Mouse (Mus musculus): ENCODE measurements around the gene Gm20826. TPM values are rescaled to one million over a fixed set of nuclear protein-coding genes. Genes with fewer than 3 reads are reported as not detected.
"Not testable (repeated sequence)": the region's sequence is repeated elsewhere in the genome, so short reads cannot be mapped to it uniquely, and the experiment has no call there.

The Gm20826 gene
- polyA plus RNA-seq (2012; rRNA removed), result not detected in 2 replicates

DNA sequence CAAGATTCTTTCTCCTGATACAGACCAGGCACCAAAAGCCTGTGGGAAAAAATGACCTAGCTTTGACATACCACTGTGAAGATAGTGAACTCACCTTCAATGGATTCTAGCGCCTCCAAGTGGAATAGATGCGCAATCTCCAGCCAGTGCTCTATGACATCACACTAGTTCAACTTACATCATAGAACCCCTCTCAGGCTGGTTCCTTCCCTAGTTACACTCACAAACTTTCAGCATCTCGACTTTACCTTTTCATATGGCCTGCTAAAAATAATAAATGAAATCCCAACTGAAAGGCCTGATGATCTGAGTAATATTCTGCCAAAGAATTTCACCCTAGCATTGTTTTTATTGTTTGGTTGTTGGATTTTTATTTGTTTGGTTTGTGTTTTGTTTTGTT lies at the start of gene Gm20826:
Gene Gm20826, minus strand, starts transcription at position 101 of the 400 bp plus-strand sequence.
- H3K27ac ChIP-seq (ENCODE audit: insufficient read depth, low read depth, low read length); H3K4me3 ChIP-seq (ENCODE audit: insufficient read depth, low read depth, low read length); H3K27me3 ChIP-seq (replicated peaks; ENCODE audit: control insufficient read depth, insufficient read depth, low read length); DNase-seq; H3K4me1 ChIP-seq (ENCODE audit: control insufficient read depth, insufficient read depth, low read length); H3K36me3 ChIP-seq (ENCODE audit: control insufficient read depth, insufficient read depth, low read length): not testable (repeated sequence)
- WGBS, result no CpG with 5 or more reads among the region's 3 CpGs

Other genes starting within 250 kb of the Gm20826 start
- gene Gm21788, start 233.5 kb downstream of the Gm20826 start, polyA plus RNA-seq (2012; rRNA removed), result not detected in 2 replicates
- gene Gm28576, start 84.5 kb upstream of the Gm20826 start, polyA plus RNA-seq (2012; rRNA removed), result not detected in 2 replicates

Measured in kidney, adult 2 months (tissue).